Mouse (Mus musculus) lung, adult 2 months (tissue): ENCODE results near the gene Txlna. TPM values are rescaled to one million over a fixed set of nuclear protein-coding genes. Genes with fewer than 3 reads are reported as not detected.

Source experiments
- DNase-seq: peaks from one replicate; pipeline ENCODE4 v3.0.0; 2022
- H3K4me1 ChIP-seq: fragments of 200-500 bp; 2 replicates; pipeline ENCODE4 v1.6.1; 2011; ENCODE audit warnings: low read length; ENCODE audit not compliant: control insufficient read depth, insufficient read depth
- H3K4me3 ChIP-seq: fragments of 200-500 bp; replicated peaks from 2 replicates; pipeline ENCODE3; 2011; ENCODE audit warnings: low read depth, mild to moderate bottlenecking, control low read depth, low read length; ENCODE audit errors: extremely low read depth
- CTCF ChIP-seq: fragments of 200-500 bp; IDR thresholded peaks from 2 replicates; pipeline ENCODE4 v1.5.1; 2011; ENCODE audit warnings: mild to moderate bottlenecking, low read length, control low read depth; ENCODE audit not compliant: insufficient read depth
- POLR2A ChIP-seq: fragments of 200-500 bp; IDR thresholded peaks from 2 replicates; pipeline ENCODE4 v1.6.1; 2011; ENCODE audit warnings: low read depth, mild to moderate bottlenecking, control low read depth, low read length, borderline replicate concordance; ENCODE audit errors: extremely low read depth
- WGBS: fragments of 180-500 bp; shearing (Covaris S2); methylation state at CpG from one replicate; pipeline ENCODE4 v1.1.7; 2018; 5-methylcytosine and 5-hydroxymethylcytosine counted together
- polyA plus RNA-seq: library from polyadenylated mRNA; depleted of rRNA; stranded (reverse); fragments of >200 nt; gene quantifications from 2 replicates; pipeline ENCODE4 v1.2.3, GENCODE M21; 2012

Gene Txlna
- polyA plus RNA-seq, 1 experiment: 36.7 TPM

GRCm38 (mm10) chr4:129661584-129661983, 20.7 kb upstream of the Txlna start:
- Histone ChIP-seq H3K4me3 (no peak overlapping the region), H3K4me1 (no peaks in the 10 kb centered on the region)
- DNase-seq: no peak
- 88% methylated on average over 3 of the region's 3 CpGs for WGBS
- TF ChIP-seq CTCF: no peak
- no peak for TF ChIP-seq POLR2A

- TF ChIP-seq POLR2A (no peak), CTCF (no peak)
- 93% methylated on average over 14 of the region's 14 CpGs for whole genome bisulfite sequencing
- no peak for DNase-seq
- H3K4me3 ChIP-seq: no peak overlapping the region
- no peaks in the 10 kb centered on the region for H3K4me1 ChIP-seq
Measured at GRCm38 (mm10) chr4:129654770-129655169, 13.9 kb upstream of the Txlna start.

GRCm38 (mm10) chr4:129650359-129650758, 9.5 kb upstream of the Txlna start:
- Histone ChIP-seq H3K4me1 (no peaks in the 10 kb centered on the region), H3K4me3 (no peak overlapping the region)
- 91% methylated on average over 8 of the region's 8 CpGs for WGBS
- TF ChIP-seq POLR2A: no peak
- no peak for TF ChIP-seq CTCF
- no peak for DNase-seq

- TF ChIP-seq POLR2A (no peak), CTCF (no peak)
Measured at GRCm38 (mm10) chr4:129648656-129649055, 7.8 kb upstream of the Txlna start.

GRCm38 (mm10) chr4:129645204-129645603, 4.3 kb upstream of the Txlna start:
- no peak for DNase-seq
- H3K4me3 ChIP-seq: no peak overlapping the region
- WGBS: 85% methylated on average over 6 of the region's 6 CpGs
- no peak for TF ChIP-seq CTCF
- no peak for TF ChIP-seq POLR2A
- H3K4me1 ChIP-seq: no peaks in the 10 kb centered on the region

More at GRCm38 (mm10) chr4:129648656-129649055, 7.8 kb upstream of the Txlna start:
- no peaks in the 10 kb centered on the region for H3K4me1 ChIP-seq
- H3K4me3 ChIP-seq: no peak overlapping the region
- 72% methylated on average over 1 of the region's 1 CpGs for WGBS
- no peak for DNase-seq

GRCm38 (mm10) chr4:129641756-129642155, 891 bp upstream of the Txlna start:
- no peak for DNase-seq
- H3K4me1 ChIP-seq: peaks cover 11% of the 10 kb centered on the region
- TF ChIP-seq POLR2A: no peak
- TF ChIP-seq CTCF: no peak
- no peak overlapping the region for H3K4me3 ChIP-seq
- 50% methylated on average over 5 of the region's 5 CpGs for WGBS

GRCm38 (mm10) chr4:129640101-129640637, 696 bp downstream of the Txlna start:
- DNase-seq: no peak
- Histone ChIP-seq H3K4me1 (peaks cover 11% of the 10 kb centered on the region), H3K4me3 (peak overlapping the region; percentile 90)
- TF ChIP-seq CTCF (no peak), POLR2A (0 out of 2 replicates have a peak, but pooled peaks have one; percentile 12)
- under 1% methylated on average over 17 of the region's 17 CpGs for WGBS

GRCm38 (mm10) chr4:129639221-129639620, 1.6 kb downstream of the Txlna start:
- DNase-seq: no peak
- WGBS: 67% methylated on average over 15 of the region's 15 CpGs
- TF ChIP-seq POLR2A: no peak
- no peak for TF ChIP-seq CTCF
- Histone ChIP-seq H3K4me1 (peaks cover 11% of the 10 kb centered on the region), H3K4me3 (no peak overlapping the region)

- TF ChIP-seq CTCF (no peak), POLR2A (no peak)
- WGBS: 75% methylated on average over 6 of the region's 6 CpGs
- peaks cover 9% of the 10 kb centered on the region for H3K4me1 ChIP-seq
- no peak for DNase-seq
- H3K4me3 ChIP-seq: no peak overlapping the region
Measured at GRCm38 (mm10) chr4:129633852-129634251, 7.0 kb downstream of the Txlna start.

- TF ChIP-seq CTCF: no peak
- WGBS: 67% methylated on average over 12 of the region's 12 CpGs
- no peak for DNase-seq
- H3K4me3 ChIP-seq: no peak overlapping the region
- peaks cover 12% of the 10 kb centered on the region for H3K4me1 ChIP-seq
Measured at GRCm38 (mm10) chr4:129631867-129632266, 9.0 kb downstream of the Txlna start.

- Histone ChIP-seq H3K4me1 (peaks cover 14% of the 10 kb centered on the region), H3K4me3 (no peak overlapping the region)
- no peak for DNase-seq
- 56% methylated on average over 4 of the region's 4 CpGs for WGBS
- TF ChIP-seq POLR2A: no peak
- no peak for TF ChIP-seq CTCF
Measured at GRCm38 (mm10) chr4:129630944-129631343, 9.9 kb downstream of the Txlna start.
